Mouse (Mus musculus): Measurements from ENCODE around the gene Dnajb2.

The Dnajb2 gene

GRCm38 (mm10) chr1:75292476-75293330 is 56.5 kb downstream of the Dnajb2 start:
- TF ChIP-seq GATA4 (IDR thresholded peaks at IDR 0.05; ENCODE audit: insufficient replicate concordance, low read length) = no peak

- TF ChIP-seq GATA4 (IDR thresholded peaks at IDR 0.05; ENCODE audit: insufficient replicate concordance, low read length) = no peak
These were observed 57.1 kb downstream of the Dnajb2 start for GRCm38 (mm10) chr1:75293331-75293701.

GRCm38 (mm10) chr1:75294294-75294693 is 58.1 kb downstream of the Dnajb2 start:
- no peak for TF ChIP-seq GATA4 (IDR thresholded peaks at IDR 0.05; ENCODE audit: insufficient replicate concordance, low read length)
